ENCODE assay signal across 23 mouse cellular contexts in the genomic region with DNA sequence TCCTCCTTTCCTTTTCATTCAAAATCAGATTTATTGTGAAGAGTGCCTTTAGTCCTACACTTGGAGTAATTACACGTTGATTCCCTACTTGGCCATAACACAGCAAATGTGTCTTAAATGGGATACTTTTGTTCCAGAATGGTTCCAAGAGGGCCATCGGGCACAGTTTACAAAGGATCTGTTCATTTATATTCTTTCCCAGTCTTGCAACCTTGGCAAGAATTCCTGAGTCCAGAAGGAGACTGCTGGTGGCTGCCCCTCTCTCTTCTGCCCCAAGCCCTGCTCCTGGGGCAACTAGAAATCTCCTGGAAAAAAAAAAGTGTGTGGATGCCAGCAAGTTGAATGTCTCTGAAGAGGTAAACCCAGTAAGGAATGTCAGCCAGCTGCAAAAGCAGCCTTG. TPM values are rescaled to one million over a fixed set of nuclear protein-coding genes. Genes with fewer than 3 reads are reported as not detected.
A peak's percentile ranks its signal among the peaks of the same experiment; 100 is the strongest.
DNase-seq lines count a peak whose midpoint lies in the region; ATAC-seq and TF ChIP-seq lines count a peak whose summit lies in the region.
"Had no signal": no experiment of that assay in that cellular context is flagged by ENCODE, and none has a peak within 500 bp of the region (broad histone marks: within the 10 kb centered on the region; RNA-seq: fewer than 3 reads in every experiment).

No protein-coding gene starts in this region.

- no peak overlapping the region for H3K9ac ChIP-seq in forebrain, embryonic 15.5 days (replicated peaks)
- H3K9ac ChIP-seq in forebrain, embryonic 12.5 days: no peak overlapping the region
- no peak overlapping the region for H3K9ac ChIP-seq in neural tube, embryonic 14.5 days (replicated peaks; ENCODE audit: low read depth, low read length)
- H3K9ac ChIP-seq in forebrain, postnatal 0 days: no peak overlapping the region
- H3K9ac ChIP-seq: embryonic facial prominence, embryonic 12.5 days; heart, embryonic 15.5 days; kidney, embryonic 15.5 days; liver, embryonic 12.5 days; stomach, embryonic 15.5 days had no signal

- no peak overlapping the region for H3K27ac ChIP-seq in forebrain, embryonic 15.5 days (replicated peaks)
- H3K27ac ChIP-seq in forebrain, embryonic 12.5 days: no peak overlapping the region
- no peak overlapping the region for H3K27ac ChIP-seq in neural tube, embryonic 14.5 days (ENCODE audit: low read depth, low read length)
- no peak overlapping the region for H3K27ac ChIP-seq in forebrain, postnatal 0 days (ENCODE audit: low read depth, low read length)
- H3K27ac ChIP-seq: embryonic facial prominence, embryonic 12.5 days; heart, adult 2 months; heart, embryonic 15.5 days; kidney, embryonic 15.5 days; liver, embryonic 12.5 days; stomach, embryonic 15.5 days had no signal

- ATAC-seq in forebrain, embryonic 15.5 days (replicated peaks): peak; percentile 69
- no peak for ATAC-seq in forebrain, embryonic 12.5 days (ENCODE audit: low FRiP score)
- peak; percentile 54; the same call in 1 of the 2 replicates for ATAC-seq in neural tube, embryonic 14.5 days (ENCODE audit: low read depth)
- ATAC-seq in forebrain, postnatal 0 days: peak; percentile 30
- ATAC-seq: intestine, postnatal 0 days; liver, embryonic 12.5 days had no signal

- no peak overlapping the region for H3K4me3 ChIP-seq in forebrain, embryonic 15.5 days
- no peak overlapping the region for H3K4me3 ChIP-seq in forebrain, embryonic 12.5 days (replicated peaks)
- H3K4me3 ChIP-seq in neural tube, embryonic 14.5 days (ENCODE audit: low read depth, low read length): no peak overlapping the region
- no peak overlapping the region for H3K4me3 ChIP-seq in forebrain, postnatal 0 days (ENCODE audit: low read depth, low read length)
- H3K4me3 ChIP-seq: embryonic facial prominence, embryonic 12.5 days; erythroblast, embryonic 14.5 days; heart, adult 2 months; heart, embryonic 15.5 days; kidney, embryonic 15.5 days; liver, embryonic 12.5 days; megakaryocyte, embryonic 14.5 days; stomach, embryonic 15.5 days had no signal

- 31% methylated on average over 2 of the region's 2 CpGs for WGBS in forebrain, embryonic 15.5 days
- 63% methylated on average over 2 of the region's 2 CpGs for WGBS in forebrain, embryonic 12.5 days
- 43% methylated on average over 2 of the region's 2 CpGs for WGBS in neural tube, embryonic 14.5 days
- 31% methylated on average over 2 of the region's 2 CpGs for WGBS in forebrain, postnatal 0 days

- no peaks in the 10 kb centered on the region for H3K36me3 ChIP-seq in forebrain, embryonic 15.5 days
- H3K36me3 ChIP-seq in forebrain, embryonic 12.5 days (replicated peaks): peaks cover 5% of the 10 kb centered on the region; the same call in 1 of the 2 replicates
- no peaks in the 10 kb centered on the region for H3K36me3 ChIP-seq in neural tube, embryonic 14.5 days (ENCODE audit: control insufficient read depth, insufficient read depth, low read length)
- H3K36me3 ChIP-seq in forebrain, postnatal 0 days (ENCODE audit: insufficient read depth): no peaks in the 10 kb centered on the region
- H3K36me3 ChIP-seq: heart, embryonic 15.5 days; kidney, embryonic 15.5 days; liver, embryonic 12.5 days; stomach, embryonic 15.5 days had no signal

- no peak for TF ChIP-seq CTCF in forebrain, postnatal 0 days (IDR thresholded peaks at IDR 0.05; ENCODE audit: low read depth)

- H3K9me3 ChIP-seq in forebrain, embryonic 15.5 days: no peaks in the 10 kb centered on the region
- no peaks in the 10 kb centered on the region for H3K9me3 ChIP-seq in forebrain, embryonic 12.5 days
- H3K9me3 ChIP-seq in neural tube, embryonic 14.5 days (ENCODE audit: control insufficient read depth, low read length): no peaks in the 10 kb centered on the region
- H3K9me3 ChIP-seq in forebrain, postnatal 0 days (ENCODE audit: low read length): no peaks in the 10 kb centered on the region
- H3K9me3 ChIP-seq: embryonic facial prominence, embryonic 12.5 days; heart, embryonic 15.5 days; kidney, embryonic 15.5 days; liver, embryonic 12.5 days; stomach, embryonic 15.5 days had no signal

- 0 out of 2 replicates have a peak, but pooled peaks cover 4% of the 10 kb centered on the region for H3K4me1 ChIP-seq in forebrain, embryonic 15.5 days
- no peaks in the 10 kb centered on the region for H3K4me1 ChIP-seq in forebrain, embryonic 12.5 days
- H3K4me1 ChIP-seq in neural tube, embryonic 14.5 days (ENCODE audit: control insufficient read depth, insufficient read depth, low read length): no peaks in the 10 kb centered on the region
- no peaks in the 10 kb centered on the region for H3K4me1 ChIP-seq in forebrain, postnatal 0 days (ENCODE audit: insufficient read depth)
- H3K4me1 ChIP-seq: embryonic facial prominence, embryonic 12.5 days; heart, embryonic 15.5 days; kidney, embryonic 15.5 days; liver, embryonic 12.5 days; megakaryocyte, embryonic 14.5 days; stomach, embryonic 15.5 days had no signal

- H3K4me2 ChIP-seq in forebrain, embryonic 15.5 days (replicated peaks): no peak overlapping the region
- no peak overlapping the region for H3K4me2 ChIP-seq in forebrain, embryonic 12.5 days
- H3K4me2 ChIP-seq in neural tube, embryonic 14.5 days (ENCODE audit: low read depth, low read length): no peak overlapping the region
- H3K4me2 ChIP-seq in forebrain, postnatal 0 days (ENCODE audit: low read depth): no peak overlapping the region
- H3K4me2 ChIP-seq: embryonic facial prominence, embryonic 12.5 days; heart, embryonic 15.5 days; kidney, embryonic 15.5 days; liver, embryonic 12.5 days; stomach, embryonic 15.5 days had no signal

- DNase-seq in layer of hippocampus, adult 9-11 months: peak; percentile 20
- DNase-seq in layer of hippocampus, adult 9-10 months (ENCODE audit: low spot score): no peak
- no peak for DNase-seq in neural tube, embryonic 10.5 days (ENCODE audit: extremely low spot score, low spot score)
- DNase-seq in forebrain, postnatal 0 days: peak; percentile 41
- DNase-seq in thymus, postnatal 4 days: no peak
- DNase-seq: adrenal gland, adult 2 months; gastrocnemius, postnatal 25 days; heart, adult 2 months; heart, postnatal 4 days; kidney, postnatal 4 days; lung, adult 2 months; thymus, adult 18-20 months had no signal

- no peaks in the 10 kb centered on the region for H3K27me3 ChIP-seq in forebrain, embryonic 15.5 days
- no peaks in the 10 kb centered on the region for H3K27me3 ChIP-seq in forebrain, embryonic 12.5 days
- H3K27me3 ChIP-seq in neural tube, embryonic 14.5 days (ENCODE audit: control insufficient read depth, insufficient read depth, low read length): no peaks in the 10 kb centered on the region
- H3K27me3 ChIP-seq in forebrain, postnatal 0 days (ENCODE audit: insufficient read depth, low read length): no peaks in the 10 kb centered on the region
- H3K27me3 ChIP-seq: embryonic facial prominence, embryonic 12.5 days; heart, embryonic 15.5 days; kidney, embryonic 15.5 days; liver, embryonic 12.5 days; megakaryocyte, embryonic 14.5 days; stomach, embryonic 15.5 days had no signal

RNA-seq across cellular contexts. Expression of a gene that starts 56.2 kb away (rescaled TPM):
- polyA plus RNA-seq in forebrain, embryonic 15.5 days (2015; fragmentation: Nextera tagmentation; extraction: Ambion mirVana): 3.7 and 4.0 TPM in 2 replicates
- 29.4 and 29.7 TPM in 2 replicates for polyA plus RNA-seq in forebrain, embryonic 12.5 days (2016; fragmentation: Nextera tagmentation; extraction: Ambion mirVana)
- 0.78 and 6.3 TPM in 2 replicates for polyA plus RNA-seq in neural tube, embryonic 14.5 days (2014; fragmentation: Nextera tagmentation; extraction: Ambion mirVana)
- total RNA-seq in forebrain, postnatal 0 days (2014; rRNA removed): 4.3 and 7.3 TPM in 2 replicates
- 3.3 and 4.0 TPM in 2 replicates for polyA plus RNA-seq in forebrain, postnatal 0 days (2015; fragmentation: Nextera tagmentation; extraction: Ambion mirVana)
- polyA plus RNA-seq: erythroblast, embryonic 14.5 days had no signal

Comparison
In these comparisons a context has a peak if more than half of its experiments do, and no peak if none do; other contexts are left out.
1. DNase-seq: peak in layer of hippocampus, adult 9-11 months (single experiment) and forebrain, postnatal 0 days (single experiment); none in layer of hippocampus, adult 9-10 months (single experiment), neural tube, embryonic 10.5 days (single experiment) and thymus, postnatal 4 days (single experiment).